Mouse (Mus musculus) MEL (cell line): Measurements from ENCODE around the gene Nxph4. TPM values are rescaled to one million over a fixed set of nuclear protein-coding genes. Genes with fewer than 3 reads are reported as not detected.

Experiments used
- DNase-seq: peaks from one replicate; pipeline ENCODE4 v3.0.0; 2011; ENCODE audit warnings: low read depth, low spot score
- H3K27ac ChIP-seq: 2 replicates; pipeline ENCODE4 v1.5.1; 2012; ENCODE audit warnings: low read depth, mild to moderate bottlenecking, control low read depth, low read length, moderate library complexity; ENCODE audit not compliant: control insufficient read depth
- H3K27me3 ChIP-seq, 2 experiments: fragments of 150-350 bp in 1 of 2; sonication (generic) in 1 of 2; 2 replicates each; pipeline ENCODE4 v1.6.1; 2012; ENCODE audit warnings: low read length in 2 of 2, mild to moderate bottlenecking in 2 of 2, improper control_type of control experiment in 1 of 2, moderate library complexity in 1 of 2; ENCODE audit not compliant: insufficient read depth in 2 of 2, control insufficient read depth in 1 of 2
- H3K36me3 ChIP-seq, 2 experiments: 2 replicates each; pipeline ENCODE4 v1.6.1; 2012 to 2014; ENCODE audit warnings: low read length in 2 of 2, improper control_type of control experiment in 1 of 2, inconsistent platforms in 1 of 2, mild to moderate bottlenecking in 1 of 2; ENCODE audit not compliant: insufficient read depth in 2 of 2, control insufficient read depth in 1 of 2
- H3K4me1 ChIP-seq, 2 experiments: fragments of 150-350 bp in 1 of 2; sonication (generic) in 1 of 2; 2 replicates each; pipeline ENCODE4 v1.6.1; 2012; ENCODE audit warnings: low read length in 2 of 2, improper control_type of control experiment in 1 of 2, mild to moderate bottlenecking in 1 of 2; ENCODE audit not compliant: insufficient read depth in 2 of 2, control insufficient read depth in 1 of 2
- H3K4me3 ChIP-seq, 2 experiments: fragments of 150-350 bp in 1 of 2; sonication (generic) in 1 of 2; 2 replicates each; pipeline ENCODE4 v1.5.1; 2012; ENCODE audit warnings: low read depth in 2 of 2, low read length in 2 of 2, mild to moderate bottlenecking in 2 of 2, moderate library complexity in 2 of 2, control low read depth in 1 of 2, improper control_type of control experiment in 1 of 2; ENCODE audit not compliant: control insufficient read depth in 1 of 2, insufficient read depth in 1 of 2
- H3K79me2 ChIP-seq: 2 replicates; pipeline ENCODE4 v1.6.1; 2012; ENCODE audit warnings: mild to moderate bottlenecking, low read length, moderate library complexity; ENCODE audit not compliant: control insufficient read depth, poor library complexity, insufficient read depth
- H3K9ac ChIP-seq: 2 replicates; pipeline ENCODE4 v1.6.1; 2012; ENCODE audit warnings: low read depth, mild to moderate bottlenecking, control low read depth, low read length, moderate library complexity; ENCODE audit not compliant: control insufficient read depth, poor library complexity, severe bottlenecking
- H3K9me3 ChIP-seq: fragments of 150-350 bp; sonication (generic); replicated peaks from 2 replicates; pipeline ENCODE4 v1.6.1; 2012; ENCODE audit warnings: mild to moderate bottlenecking, low read length, improper control_type of control experiment, moderate library complexity; ENCODE audit not compliant: insufficient read depth
- BHLHE40 ChIP-seq: IDR thresholded peaks from 2 replicates; pipeline ENCODE4 v1.6.1; 2012; ENCODE audit warnings: low read depth, mild to moderate bottlenecking, inconsistent platforms, low read length, improper control_type of control experiment, borderline replicate concordance
- CHD1 ChIP-seq: IDR thresholded peaks from 2 replicates; pipeline ENCODE4 v1.6.1; 2012; ENCODE audit warnings: low read depth, mild to moderate bottlenecking, inconsistent platforms, low read length, improper control_type of control experiment
- CHD2 ChIP-seq: IDR thresholded peaks from 2 replicates; pipeline ENCODE4 v1.6.1; 2011; ENCODE audit warnings: low read length, improper control_type of control experiment
- CTCF ChIP-seq, 3 experiments: IDR thresholded peaks in 2 of 3; conservative IDR thresholded peaks in 1 of 3; 2 replicates each; pipeline ENCODE4 v1.5.1; 2011 to 2012; ENCODE audit warnings: low read length in 3 of 3, low read depth in 2 of 3, mild to moderate bottlenecking in 2 of 3, improper control_type of control experiment in 1 of 3, inconsistent platforms in 1 of 3, mixed read lengths in 1 of 3, moderate library complexity in 1 of 3; ENCODE audit not compliant: control insufficient read depth in 1 of 3, insufficient read depth in 1 of 3, poor library complexity in 1 of 3, severe bottlenecking in 1 of 3
- E2F4 ChIP-seq: IDR thresholded peaks from 2 replicates; pipeline ENCODE4 v1.6.1; 2011; ENCODE audit warnings: low read depth, low read length, improper control_type of control experiment, borderline replicate concordance
- ELF1 ChIP-seq: IDR thresholded peaks from 2 replicates; pipeline ENCODE4 v1.6.1; 2014; ENCODE audit warnings: low read depth, mild to moderate bottlenecking, inconsistent platforms, low read length, improper control_type of control experiment, moderate library complexity
- EP300 ChIP-seq, 2 experiments: IDR thresholded peaks; 2 replicates each; pipeline ENCODE4 v1.6.1; 2011; ENCODE audit warnings: improper control_type of control experiment in 2 of 2, low read length in 2 of 2, low read depth in 1 of 2, mild to moderate bottlenecking in 1 of 2
- ETS1 ChIP-seq: IDR thresholded peaks from 2 replicates; pipeline ENCODE4 v1.6.1; 2012; ENCODE audit warnings: low read depth, mild to moderate bottlenecking, inconsistent platforms, low read length, improper control_type of control experiment, moderate library complexity
- GATA1 ChIP-seq: IDR thresholded peaks from 2 replicates; pipeline ENCODE4 v1.6.1; 2011; ENCODE audit warnings: low read depth, low read length, improper control_type of control experiment
- HCFC1 ChIP-seq: IDR thresholded peaks from 2 replicates; pipeline ENCODE4 v1.6.1; 2012; ENCODE audit warnings: low read depth, mild to moderate bottlenecking, inconsistent platforms, low read length, improper control_type of control experiment, moderate library complexity
- JUND ChIP-seq: IDR thresholded peaks from 2 replicates; pipeline ENCODE4 v1.6.1; 2011; ENCODE audit warnings: low read depth, mild to moderate bottlenecking, improper control_type of control experiment, low read length
- KAT2A ChIP-seq: conservative IDR thresholded peaks from 2 replicates; pipeline ENCODE4 v1.6.1; 2012; ENCODE audit warnings: low read depth, low read length, improper control_type of control experiment, inconsistent platforms
- MAFK ChIP-seq: IDR thresholded peaks from 2 replicates; pipeline ENCODE4 v1.6.1; 2011; ENCODE audit warnings: low read depth, mild to moderate bottlenecking, low read length, improper control_type of control experiment, borderline replicate concordance
- MAZ ChIP-seq: IDR thresholded peaks from 2 replicates; pipeline ENCODE4 v1.6.1; 2012; ENCODE audit warnings: low read depth, mild to moderate bottlenecking, inconsistent platforms, low read length, improper control_type of control experiment
- MEF2A ChIP-seq: IDR thresholded peaks from 2 replicates; pipeline ENCODE4 v1.6.1; 2014; ENCODE audit warnings: low read depth, mild to moderate bottlenecking, inconsistent platforms, low read length, improper control_type of control experiment; ENCODE audit not compliant: poor library complexity, insufficient replicate concordance, severe bottlenecking; ENCODE audit errors: extremely low read depth
- MXI1 ChIP-seq: IDR thresholded peaks from 2 replicates; pipeline ENCODE4 v1.6.1; 2011; ENCODE audit warnings: mild to moderate bottlenecking, low read depth, low read length, improper control_type of control experiment
- MYB ChIP-seq: IDR thresholded peaks from 2 replicates; pipeline ENCODE4 v1.6.1; 2011; ENCODE audit warnings: mild to moderate bottlenecking, low read depth, low read length, improper control_type of control experiment
- NELFE ChIP-seq: IDR thresholded peaks from 2 replicates; pipeline ENCODE4 v1.6.1; 2011; ENCODE audit warnings: low read depth, low read length, improper control_type of control experiment
- NRF1 ChIP-seq: IDR thresholded peaks from 2 replicates; pipeline ENCODE4 v1.6.1; 2014; ENCODE audit warnings: low read depth, mild to moderate bottlenecking, inconsistent platforms, low read length, improper control_type of control experiment, moderate library complexity; ENCODE audit not compliant: poor library complexity, insufficient read depth, severe bottlenecking
- POLR2A ChIP-seq, 2 experiments: IDR thresholded peaks; 2 replicates each; pipeline ENCODE4 v1.6.1; 2011 to 2012; ENCODE audit warnings: low read length in 2 of 2, mild to moderate bottlenecking in 2 of 2, control low read depth in 1 of 2, improper control_type of control experiment in 1 of 2, low read depth in 1 of 2, moderate library complexity in 1 of 2; ENCODE audit not compliant: control insufficient read depth in 1 of 2, insufficient read depth in 1 of 2, poor library complexity in 1 of 2
- POLR2AphosphoS2 ChIP-seq: IDR thresholded peaks from 2 replicates; pipeline ENCODE4 v1.6.1; 2011; ENCODE audit warnings: low read length, improper control_type of control experiment
- POLR2AphosphoS5 ChIP-seq: IDR thresholded peaks from 2 replicates; pipeline ENCODE4 v1.6.1; 2012; ENCODE audit warnings: low read depth, borderline replicate concordance, mild to moderate bottlenecking, inconsistent platforms, low read length, moderate library complexity, mixed read lengths
- RAD21 ChIP-seq: IDR thresholded peaks from 2 replicates; pipeline ENCODE4 v1.6.1; 2011; ENCODE audit warnings: mild to moderate bottlenecking, low read depth, low read length, improper control_type of control experiment
- RCOR1 ChIP-seq: IDR thresholded peaks from 2 replicates; pipeline ENCODE4 v1.6.1; 2012; ENCODE audit warnings: low read depth, mild to moderate bottlenecking, inconsistent platforms, low read length, improper control_type of control experiment
- SIN3A ChIP-seq: IDR thresholded peaks from 2 replicates; pipeline ENCODE4 v1.6.1; 2012; ENCODE audit warnings: low read length, improper control_type of control experiment, inconsistent platforms
- SMC3 ChIP-seq: IDR thresholded peaks from 2 replicates; pipeline ENCODE4 v1.6.1; 2011; ENCODE audit warnings: low read depth, low read length, improper control_type of control experiment
- TAL1 ChIP-seq: IDR thresholded peaks from 2 replicates; pipeline ENCODE4 v1.6.1; 2012; ENCODE audit warnings: mild to moderate bottlenecking, inconsistent platforms, low read length, moderate library complexity, mixed read lengths
- TBP ChIP-seq: IDR thresholded peaks from 2 replicates; pipeline ENCODE4 v1.8.0; 2011; ENCODE audit warnings: low read depth, low read length, improper control_type of control experiment
- TCF12 ChIP-seq: IDR thresholded peaks from 2 replicates; pipeline ENCODE4 v1.6.1; 2014; ENCODE audit warnings: low read depth, mild to moderate bottlenecking, inconsistent platforms, low read length, improper control_type of control experiment, moderate library complexity
- UBTF ChIP-seq: IDR thresholded peaks from 2 replicates; pipeline ENCODE4 v1.6.1; 2012; ENCODE audit warnings: low read depth, mild to moderate bottlenecking, inconsistent platforms, low read length, improper control_type of control experiment, moderate library complexity, borderline replicate concordance; ENCODE audit not compliant: insufficient read depth
- USF1 ChIP-seq: IDR thresholded peaks from 2 replicates; pipeline ENCODE4 v1.6.1; 2014; ENCODE audit warnings: low read depth, mild to moderate bottlenecking, inconsistent platforms, low read length, improper control_type of control experiment, moderate library complexity
- USF2 ChIP-seq, 2 experiments: IDR thresholded peaks; 2 replicates each; pipeline ENCODE4 v1.6.1; 2011 to 2012; ENCODE audit warnings: improper control_type of control experiment in 2 of 2, low read length in 2 of 2, borderline replicate concordance in 1 of 2, inconsistent platforms in 1 of 2, low read depth in 1 of 2, mild to moderate bottlenecking in 1 of 2; ENCODE audit not compliant: insufficient read depth in 1 of 2
- ZC3H11A ChIP-seq: IDR thresholded peaks from 2 replicates; pipeline ENCODE4 v1.6.1; 2012; ENCODE audit warnings: low read depth, mild to moderate bottlenecking, inconsistent platforms, low read length, improper control_type of control experiment
- ZMIZ1 ChIP-seq: IDR thresholded peaks from 2 replicates; pipeline ENCODE4 v1.6.1; 2012; ENCODE audit warnings: low read depth, mild to moderate bottlenecking, inconsistent platforms, low read length, improper control_type of control experiment, moderate library complexity
- ZNF384 ChIP-seq: IDR thresholded peaks from 2 replicates; pipeline ENCODE4 v1.6.1; 2012; ENCODE audit warnings: low read depth, mild to moderate bottlenecking, inconsistent platforms, low read length, improper control_type of control experiment
- polyA plus RNA-seq, 2 experiments: library from polyadenylated mRNA; stranded (reverse) in 1 of 2; unstranded in 1 of 2; fragments of >175 nt in 1 of 2; fragments of >200 nt in 1 of 2; gene quantifications; 2 replicates each; pipeline versions ENCODE4 v1.2.1 to v1.2.4; 2012; ENCODE audit warnings: low replicate concordance in 2 of 2, low read depth in 1 of 2; ENCODE audit not compliant: insufficient read length in 2 of 2, insufficient read depth in 1 of 2, missing spikeins in 1 of 2
- total RNA-seq: library from RNA; depleted of rRNA; stranded (reverse); fragments of 300-350 nt; gene quantifications from 2 replicates; pipeline ENCODE4 v1.2.3, GENCODE M21; 2012

The Nxph4 gene
- total and polyA plus RNA-seq, 3 experiments = 0.24 TPM; not detected in 2

- DNase-seq = peak; percentile 95
- peaks cover 0 to 9% of the 10 kb centered on the region in 2 experiments; a peak in 2 of 4 replicates for H3K36me3 ChIP-seq
- H3K79me2 ChIP-seq = no peaks in the 10 kb centered on the region; the same call in 1 of the 2 replicates
- no peaks in the 10 kb centered on the region for H3K27me3 ChIP-seq
- peak overlapping the region; percentile 64 for H3K27ac ChIP-seq
- H3K9ac ChIP-seq = peak overlapping the region; percentile 67
- H3K4me3 ChIP-seq = peak overlapping the region; percentile 45 to 63
- no peaks in the 10 kb centered on the region for H3K9me3 ChIP-seq
- peaks cover 0 to 33% of the 10 kb centered on the region in 2 experiments; a peak in 3 of 4 replicates for H3K4me1 ChIP-seq
- peak; percentile 65 for TF ChIP-seq RAD21
- TF ChIP-seq POLR2AphosphoS5 = no peak
- peak in 2 of 3 experiments; percentile 98 to 100; a peak in 5 of 6 replicates for TF ChIP-seq CTCF (IDR thresholded peaks at IDR 0.05 in 2 of 3, conservative IDR thresholded peaks at IDR 0.05 in 1 of 3; ENCODE audit: control insufficient read depth in 1 of 3, insufficient read depth in 1 of 3, low read depth in 2 of 3, low read length in 3 of 3, poor library complexity in 1 of 3, severe bottlenecking in 1 of 3)
- TF ChIP-seq MAFK = no peak
- no peak for TF ChIP-seq KAT2A
- TF ChIP-seq JUND = 0 out of 2 replicates have a peak, but pooled peaks have one; percentile 32
- peak; percentile 9; the same call in 1 of the 2 replicates for TF ChIP-seq GATA1
- TF ChIP-seq TCF12 = peak; percentile 74; the same call in 1 of the 2 replicates
- peak; percentile 25 for TF ChIP-seq ZC3H11A
- TF ChIP-seq UBTF = no peak
- TF ChIP-seq TAL1 = peak; percentile 8; the same call in 1 of the 2 replicates
- TF ChIP-seq ELF1 = peak; percentile 47; the same call in 1 of the 2 replicates
- peak; percentile 90 for TF ChIP-seq MXI1
- TF ChIP-seq CHD1 = no peak
- TF ChIP-seq POLR2AphosphoS2 = peak; percentile 44; the same call in 1 of the 2 replicates
- TF ChIP-seq RCOR1 = 0 out of 2 replicates have a peak, but pooled peaks have one; percentile 55
- TF ChIP-seq E2F4 = no peak
- TF ChIP-seq BHLHE40 = peak; percentile 48; the same call in 1 of the 2 replicates
- TF ChIP-seq SIN3A = peak; percentile 90
- TF ChIP-seq CHD2 = no peak
- TF ChIP-seq HCFC1 = peak; percentile 60; the same call in 1 of the 2 replicates
- TF ChIP-seq MYB = no peak
- TF ChIP-seq MEF2A = 0 out of 2 replicates have a peak, but pooled peaks have one; percentile 46
- TF ChIP-seq USF1 = 0 out of 2 replicates have a peak, but pooled peaks have one; percentile 10
- TF ChIP-seq MAZ = peak; percentile 63; the same call in 1 of the 2 replicates
- TF ChIP-seq NRF1 = peak; percentile 33; the same call in 1 of the 2 replicates
- TF ChIP-seq SMC3 = peak; percentile 69
- peak in 1 of 2 experiments; percentile 60; a peak in 2 of 4 replicates for TF ChIP-seq EP300 (IDR thresholded peaks at IDR 0.05; ENCODE audit: low read depth in 1 of 2, low read length in 2 of 2)
- TF ChIP-seq ETS1 = peak; percentile 56
- no peak for TF ChIP-seq ZNF384
- peak; percentile 47; the same call in 1 of the 2 replicates for TF ChIP-seq TBP
- 0 out of 2 replicates have a peak, but pooled peaks have one; percentile 51 for TF ChIP-seq ZMIZ1
- TF ChIP-seq NELFE = peak; percentile 52; the same call in 1 of the 2 replicates
- peak in 1 of 2 experiments; percentile 60; a peak in 2 of 4 replicates for TF ChIP-seq POLR2A (IDR thresholded peaks at IDR 0.05; ENCODE audit: control insufficient read depth in 1 of 2, insufficient read depth in 1 of 2, low read depth in 1 of 2, low read length in 2 of 2, poor library complexity in 1 of 2)
- no peak for TF ChIP-seq USF2 (IDR thresholded peaks at IDR 0.05; ENCODE audit: borderline replicate concordance in 1 of 2, insufficient read depth in 1 of 2, low read depth in 1 of 2, low read length in 2 of 2)
Measured at GRCm38 (mm10) chr10:127512813-127513212, 21.5 kb downstream of the Nxph4 start.
